Mouse (Mus musculus) G1E-ER4 (cell line): Measurements from ENCODE around the gene Rap2a. TPM values are rescaled to one million over a fixed set of nuclear protein-coding genes. Genes with fewer than 3 reads are reported as not detected.

Experiments
- GATA1 ChIP-seq: IDR thresholded peaks from one replicate; pipeline ENCODE4 v1.8.0; 2012; ENCODE audit warnings: low read length, inconsistent platforms
- polyA plus RNA-seq: library from polyadenylated mRNA; stranded (reverse); fragments of >175 nt; gene quantifications from 2 replicates; pipeline ENCODE4 v1.2.3, GENCODE M21; 2012

Gene Rap2a
- polyA plus RNA-seq, 1 experiment, result 2.0 TPM

GRCm38 (mm10) chr14:120514821-120515271 is 36.6 kb downstream of the Rap2a start:
- no peak for TF ChIP-seq GATA1

GRCm38 (mm10) chr14:120515376-120515775 is 37.1 kb downstream of the Rap2a start:
- TF ChIP-seq GATA1, result no peak

- no peak for TF ChIP-seq GATA1
Measured at GRCm38 (mm10) chr14:120518706-120519105, 40.5 kb downstream of the Rap2a start.

GRCm38 (mm10) chr14:120519921-120520320 is 41.7 kb downstream of the Rap2a start:
- no peak for TF ChIP-seq GATA1

- no peak for TF ChIP-seq GATA1
Measured at GRCm38 (mm10) chr14:120520843-120521242, 42.6 kb downstream of the Rap2a start.

GRCm38 (mm10) chr14:120523296-120523695 is 45.1 kb downstream of the Rap2a start:
- no peak for TF ChIP-seq GATA1

GRCm38 (mm10) chr14:120525644-120526043 is 47.4 kb downstream of the Rap2a start:
- TF ChIP-seq GATA1, result no peak

- no peak for TF ChIP-seq GATA1
Measured at GRCm38 (mm10) chr14:120533301-120533700, 55.1 kb downstream of the Rap2a start.

GRCm38 (mm10) chr14:120534841-120535271 is 56.6 kb downstream of the Rap2a start:
- no peak for TF ChIP-seq GATA1

- no peak for TF ChIP-seq GATA1
Measured at GRCm38 (mm10) chr14:120535446-120535845, 57.2 kb downstream of the Rap2a start.

GRCm38 (mm10) chr14:120535924-120536323 is 57.7 kb downstream of the Rap2a start:
- TF ChIP-seq GATA1, result no peak

GRCm38 (mm10) chr14:120539128-120539527 is 60.9 kb downstream of the Rap2a start:
- TF ChIP-seq GATA1, result no peak

GRCm38 (mm10) chr14:120539626-120540025 is 61.4 kb downstream of the Rap2a start:
- TF ChIP-seq GATA1, result no peak

- TF ChIP-seq GATA1, result no peak
Measured at GRCm38 (mm10) chr14:120542445-120542844, 64.2 kb downstream of the Rap2a start.

GRCm38 (mm10) chr14:120542976-120543375 is 64.7 kb downstream of the Rap2a start:
- no peak for TF ChIP-seq GATA1

- TF ChIP-seq GATA1, result no peak
Measured at GRCm38 (mm10) chr14:120543846-120544245, 65.6 kb downstream of the Rap2a start.

GRCm38 (mm10) chr14:120544495-120544894 is 66.3 kb downstream of the Rap2a start:
- TF ChIP-seq GATA1, result no peak

GRCm38 (mm10) chr14:120544946-120545345 is 66.7 kb downstream of the Rap2a start:
- TF ChIP-seq GATA1, result no peak

Other genes with a start within 250 kb of the Rap2a start
- 27.8 and 35.2 TPM in 2 replicates for gene Mbnl2, start 202.8 kb upstream of the Rap2a start, polyA plus RNA-seq